Mouse (Mus musculus): ENCODE results near the gene Gm4767.
"Not testable (repeated sequence)": the region's sequence is repeated elsewhere in the genome, so short reads cannot be mapped to it uniquely, and the experiment has no call there.

Gm4767 gene

GRCm38 (mm10) chr10:81811899-81812298 lies at the start of gene Gm4767:
Gene Gm4767, plus strand, starts transcription at chr10:81812186.
- DNase-seq (ENCODE audit: low spot score), result not testable (repeated sequence)

GRCm38 (mm10) chr10:81770506-81771403 lies 41.2 kb upstream of the Gm4767 start, which contains the start of gene Gm3055:
Gene Gm3055, minus strand, starts transcription at chr10:81771161.
- not testable (repeated sequence) for DNase-seq (ENCODE audit: low spot score)

- not testable (repeated sequence) for DNase-seq (ENCODE audit: low spot score)
Observed at GRCm38 (mm10) chr10:81771404-81771777, 40.6 kb upstream of the Gm4767 start.

GRCm38 (mm10) chr10:81846219-81846618 lies 34.2 kb downstream of the Gm4767 start:
- DNase-seq (ENCODE audit: low spot score), result not testable (repeated sequence)

- DNase-seq (ENCODE audit: low spot score), result not testable (repeated sequence)
Observed at GRCm38 (mm10) chr10:81863409-81864407, 51.7 kb downstream of the Gm4767 start, which contains the start of gene Gm32687. Gene Gm32687, plus strand, starts transcription at chr10:81863934.
